ENCODE assay signal across 24 mouse cellular contexts in the genomic region with DNA sequence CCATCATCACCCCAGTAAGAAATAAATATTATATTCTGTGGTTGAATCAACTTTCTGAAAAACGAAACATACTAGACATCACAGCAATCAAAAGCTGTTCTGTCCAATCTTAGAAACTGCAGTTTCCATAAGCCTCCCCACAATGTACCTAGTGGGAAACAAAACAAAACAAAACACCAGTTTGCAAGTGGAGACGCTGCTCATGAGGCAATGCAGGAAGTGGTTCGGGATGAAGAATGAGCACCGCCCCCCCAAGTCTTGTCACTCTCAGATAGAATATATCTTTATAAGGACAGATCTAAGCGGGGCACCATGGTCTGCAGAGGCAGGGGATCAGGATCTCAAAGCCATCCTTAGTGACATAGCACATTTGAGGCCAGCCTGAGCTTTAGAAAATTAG.
"Had no signal": no experiment of that assay in that cellular context is flagged by ENCODE, and none has a peak within 500 bp of the region (broad histone marks: within the 10 kb centered on the region; RNA-seq: fewer than 3 reads in every experiment).

No protein-coding gene starts in this region.

- H3K9ac ChIP-seq: forebrain, postnatal 0 days; hindbrain, embryonic 12.5 days; hindbrain, embryonic 14.5 days; intestine, embryonic 15.5 days; limb, embryonic 12.5 days had no signal

- H3K27me3 ChIP-seq: heart, embryonic 12.5 days; hindbrain, embryonic 12.5 days; intestine, embryonic 15.5 days; limb, embryonic 12.5 days had no signal

- H3K4me3 ChIP-seq: heart, embryonic 10.5 days; heart, embryonic 12.5 days; hindbrain, embryonic 10.5 days; hindbrain, embryonic 12.5 days; intestine, embryonic 15.5 days; layer of hippocampus, adult 2 months; left cerebral cortex, adult 2 months; limb, embryonic 10.5 days; limb, embryonic 12.5 days had no signal

- H3K9me3 ChIP-seq: heart, embryonic 10.5 days; heart, embryonic 12.5 days; hindbrain, embryonic 10.5 days; hindbrain, embryonic 12.5 days; intestine, embryonic 15.5 days; limb, embryonic 10.5 days; limb, embryonic 12.5 days had no signal

- H3K4me2 ChIP-seq: heart, embryonic 12.5 days; hindbrain, embryonic 12.5 days; hindbrain, embryonic 14.5 days; intestine, embryonic 15.5 days; limb, embryonic 12.5 days had no signal

- H3K27ac ChIP-seq: heart, embryonic 10.5 days; hindbrain, embryonic 10.5 days; hindbrain, embryonic 12.5 days; hindbrain, embryonic 14.5 days; intestine, embryonic 15.5 days; layer of hippocampus, adult 2 months; left cerebral cortex, adult 2 months; limb, embryonic 10.5 days; limb, embryonic 12.5 days had no signal

- H3K4me1 ChIP-seq: hindbrain, embryonic 10.5 days; hindbrain, embryonic 12.5 days; intestine, embryonic 15.5 days; limb, embryonic 10.5 days; limb, embryonic 12.5 days had no signal

- DNase-seq: forebrain, postnatal 0 days; gastrocnemius, postnatal 14 days; gastrocnemius, postnatal 36 days; heart, adult 18-20 months; heart, postnatal 10 days; heart, postnatal 4 days; kidney, adult 18-20 months; kidney, adult 8-10 months; kidney, postnatal 10 days; kidney, postnatal 25 days; kidney, postnatal 4 days had no signal

- H3K36me3 ChIP-seq: hindbrain, embryonic 12.5 days had no signal

- ATAC-seq: forebrain, postnatal 0 days; hindbrain, embryonic 16.5 days; inflammation-experienced regulatory T-cells, adult 6 months; intestine, embryonic 15.5 days; intestine, postnatal 0 days had no signal
